Mouse (Mus musculus) cortical plate, adult 2 months (tissue): ENCODE data around the gene Ctnnd2. TPM values are rescaled to one million over a fixed set of nuclear protein-coding genes. Genes with fewer than 3 reads are reported as not detected.
A peak's percentile ranks its signal among the peaks of the same experiment; 100 is the strongest.

ENCODE experiments used
- H3K27ac ChIP-seq: fragments of 200-500 bp; 2 replicates; pipeline ENCODE4 v1.5.1; 2012; ENCODE audit warnings: low read length, control low read depth, inconsistent platforms; ENCODE audit not compliant: insufficient read depth
- H3K4me1 ChIP-seq: fragments of 200-500 bp; 2 replicates; pipeline ENCODE4 v1.6.1; 2011; ENCODE audit warnings: low read length; ENCODE audit not compliant: control insufficient read depth, insufficient read depth
- H3K4me3 ChIP-seq: fragments of 200-500 bp; 2 replicates; pipeline ENCODE4 v1.5.1; 2011; ENCODE audit warnings: mild to moderate bottlenecking, low read length, control low read depth; ENCODE audit not compliant: insufficient read depth
- CTCF ChIP-seq: fragments of 200-500 bp; IDR thresholded peaks from 2 replicates; pipeline ENCODE4 v1.5.1; 2011; ENCODE audit warnings: mild to moderate bottlenecking, control low read depth, low read length; ENCODE audit not compliant: insufficient read depth; ENCODE audit errors: extremely low read depth
- POLR2A ChIP-seq: fragments of 200-500 bp; IDR thresholded peaks from 2 replicates; pipeline ENCODE4 v1.6.1; 2011; ENCODE audit warnings: mild to moderate bottlenecking, low read length, control low read depth; ENCODE audit not compliant: insufficient read depth; ENCODE audit errors: extremely low read depth
- polyA plus RNA-seq: library from polyadenylated mRNA; depleted of rRNA; stranded (reverse); fragments of >200 nt; gene quantifications from 2 replicates; pipeline ENCODE4 v1.2.3, GENCODE M21; 2012

Gene Ctnnd2
- polyA plus RNA-seq, 1 experiment = 133 TPM

- Histone ChIP-seq H3K4me1 (no peaks in the 10 kb centered on the region), H3K4me3 (no peak overlapping the region), H3K27ac (no peak overlapping the region)
- TF ChIP-seq POLR2A = no peak
- no peak for TF ChIP-seq CTCF
Observed at GRCm38 (mm10) chr15:30726066-30726465, 553.7 kb downstream of the Ctnnd2 start.

DNA sequence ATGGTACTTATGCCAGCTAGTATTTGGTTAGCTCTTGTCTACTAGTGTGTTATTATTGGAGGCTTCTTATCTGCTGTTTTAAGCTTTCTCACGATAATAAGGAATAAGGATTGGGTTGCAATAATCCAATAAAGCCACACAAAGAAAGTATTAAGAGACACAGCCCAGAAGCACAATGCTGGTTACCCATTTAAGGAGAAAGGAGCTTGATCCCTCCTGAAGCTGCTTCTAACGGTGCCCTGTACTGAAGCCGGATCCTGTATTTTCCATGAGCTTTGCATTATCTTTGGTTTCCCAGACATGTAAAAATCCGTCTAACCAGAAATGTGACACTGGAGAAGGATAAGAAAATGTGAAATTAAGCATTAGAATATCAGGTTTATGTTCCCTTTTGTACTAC lies 565.8 kb downstream of the Ctnnd2 start:
- Histone ChIP-seq H3K27ac (no peak overlapping the region), H3K4me1 (no peaks in the 10 kb centered on the region; the same call in 1 of the 2 replicates), H3K4me3 (no peak overlapping the region)
- TF ChIP-seq POLR2A (no peak), CTCF (no peak)

- Histone ChIP-seq H3K4me1 (no peaks in the 10 kb centered on the region; the same call in 1 of the 2 replicates), H3K4me3 (no peak overlapping the region), H3K27ac (no peak overlapping the region)
- TF ChIP-seq CTCF (peak; percentile 80), POLR2A (no peak)
Observed at GRCm38 (mm10) chr15:30740728-30741127, 568.3 kb downstream of the Ctnnd2 start.

DNA sequence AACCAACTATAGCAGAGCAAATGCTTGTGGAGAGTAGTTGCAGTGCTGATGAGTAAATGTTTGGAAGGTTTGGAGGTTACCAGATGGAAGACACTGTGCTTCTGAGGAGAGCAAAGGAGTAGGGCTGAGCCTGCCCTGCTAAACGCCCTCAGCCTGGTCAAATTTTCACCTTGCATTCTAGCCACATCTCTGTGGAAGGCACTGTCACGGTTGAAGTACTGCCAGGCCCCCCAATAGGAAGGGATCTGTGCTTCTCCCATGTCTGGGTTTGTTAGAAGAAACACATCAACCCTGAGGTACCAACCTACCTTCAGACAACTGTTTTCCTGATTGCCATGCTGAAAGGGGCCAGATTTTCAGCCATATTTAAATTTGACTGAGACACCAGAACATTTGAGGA lies 585.6 kb downstream of the Ctnnd2 start:
- Histone ChIP-seq H3K27ac (no peak overlapping the region), H3K4me3 (no peak overlapping the region), H3K4me1 (no peaks in the 10 kb centered on the region)
- no peak for TF ChIP-seq POLR2A
- no peak for TF ChIP-seq CTCF

DNA sequence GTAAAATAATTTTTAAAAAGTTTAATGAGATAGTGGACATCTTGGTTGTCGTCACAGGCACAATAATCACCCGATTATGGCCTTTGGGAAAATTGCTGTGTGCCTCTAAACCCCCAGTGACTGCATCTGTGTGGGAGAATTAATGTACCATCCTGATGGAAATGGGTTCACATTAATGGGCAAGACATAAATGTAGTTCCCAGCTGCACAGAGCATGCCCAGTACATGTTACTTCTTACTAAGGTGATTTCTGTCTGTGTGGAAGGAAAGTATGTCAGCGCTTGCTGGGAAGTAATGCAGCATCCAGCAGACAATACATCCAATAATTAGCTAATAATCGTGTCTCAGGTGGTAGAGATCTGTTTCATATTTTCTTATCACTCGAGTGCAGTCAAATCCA lies 589.8 kb downstream of the Ctnnd2 start:
- H3K27ac ChIP-seq = no peak overlapping the region
- H3K4me3 ChIP-seq = no peak overlapping the region
- H3K4me1 ChIP-seq = no peaks in the 10 kb centered on the region
- no peak for TF ChIP-seq POLR2A
- TF ChIP-seq CTCF = no peak

GRCm38 (mm10) chr15:30762695-30763285 lies 590.4 kb downstream of the Ctnnd2 start:
- H3K4me1 ChIP-seq = no peaks in the 10 kb centered on the region
- H3K27ac ChIP-seq = no peak overlapping the region
- no peak overlapping the region for H3K4me3 ChIP-seq
- TF ChIP-seq POLR2A = no peak
- TF ChIP-seq CTCF = no peak

- Histone ChIP-seq H3K4me3 (no peak overlapping the region), H3K27ac (no peak overlapping the region), H3K4me1 (no peaks in the 10 kb centered on the region)
- no peak for TF ChIP-seq POLR2A
Observed at GRCm38 (mm10) chr15:30776931-30777330, 604.5 kb downstream of the Ctnnd2 start.

DNA sequence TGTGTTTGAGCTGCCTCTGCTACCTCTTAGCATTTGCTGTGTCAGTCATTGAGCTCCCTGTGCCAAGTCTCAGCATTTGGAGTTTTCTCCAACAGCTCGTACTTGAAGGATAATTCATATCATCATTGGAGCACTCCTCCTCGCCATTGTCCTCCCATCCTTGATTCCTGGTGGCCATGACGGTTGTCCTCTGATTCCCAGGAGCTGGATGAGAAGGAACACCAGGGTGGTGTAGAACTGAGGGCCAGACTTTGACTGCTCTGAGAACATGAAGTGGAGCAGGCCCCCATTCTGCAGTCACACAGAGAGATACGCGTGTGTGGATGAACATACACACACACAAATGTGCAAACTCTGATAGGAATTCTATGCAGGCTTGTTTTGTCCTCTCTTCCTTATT lies 605.4 kb downstream of the Ctnnd2 start:
- no peak for TF ChIP-seq CTCF
- no peak for TF ChIP-seq POLR2A
- Histone ChIP-seq H3K27ac (no peak overlapping the region), H3K4me1 (no peaks in the 10 kb centered on the region), H3K4me3 (no peak overlapping the region)

DNA sequence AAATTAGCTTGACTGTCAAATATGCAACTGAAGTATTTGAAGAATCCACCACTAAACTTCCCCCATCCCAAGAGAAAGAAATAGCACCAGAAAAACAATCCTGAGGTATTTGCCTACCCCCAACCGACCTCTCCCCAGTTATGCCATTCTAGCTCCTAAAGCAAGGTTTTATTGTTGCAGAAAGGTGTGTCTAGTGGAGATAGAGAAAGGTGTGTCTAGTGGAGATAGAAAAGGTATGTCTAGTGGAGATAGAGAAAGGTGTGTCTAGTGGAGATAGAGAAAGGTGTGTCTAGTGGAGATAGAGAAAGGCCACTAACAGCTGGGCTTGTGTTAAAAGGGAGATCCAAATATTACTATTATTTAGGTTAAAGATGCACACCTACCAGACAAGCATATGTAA lies 607.5 kb downstream of the Ctnnd2 start:
- no peaks in the 10 kb centered on the region for H3K4me1 ChIP-seq
- no peak overlapping the region for H3K4me3 ChIP-seq
- TF ChIP-seq CTCF = no peak
- TF ChIP-seq POLR2A = no peak
- H3K27ac ChIP-seq = no peak overlapping the region

DNA sequence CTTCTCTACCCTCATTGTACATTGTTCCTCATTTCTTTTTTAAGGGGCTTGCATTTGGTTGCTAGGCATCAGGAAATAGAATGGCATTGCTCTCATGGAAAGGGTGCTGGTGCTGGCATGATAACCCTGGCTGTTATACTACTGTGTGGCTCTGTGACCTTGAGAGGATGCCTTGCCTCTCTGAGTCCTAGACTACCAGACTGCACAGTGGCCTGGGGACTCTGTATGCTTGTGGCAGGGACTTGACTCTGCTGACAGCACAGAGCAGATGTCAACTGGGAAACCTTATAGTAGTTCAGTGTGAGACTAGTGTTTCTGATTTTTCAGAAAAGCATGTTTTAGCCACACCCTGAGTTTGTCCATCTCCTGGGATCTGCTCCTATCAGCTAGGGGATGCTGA lies 608.6 kb downstream of the Ctnnd2 start:
- no peak for TF ChIP-seq POLR2A
- TF ChIP-seq CTCF = no peak
- Histone ChIP-seq H3K27ac (no peak overlapping the region), H3K4me3 (no peak overlapping the region), H3K4me1 (no peaks in the 10 kb centered on the region; the same call in 1 of the 2 replicates)

GRCm38 (mm10) chr15:30785706-30786320 lies 613.4 kb downstream of the Ctnnd2 start:
- Histone ChIP-seq H3K4me3 (no peak overlapping the region), H3K4me1 (no peaks in the 10 kb centered on the region; the same call in none of the 2 replicates), H3K27ac (no peak overlapping the region)
- TF ChIP-seq POLR2A (no peak), CTCF (no peak)

DNA sequence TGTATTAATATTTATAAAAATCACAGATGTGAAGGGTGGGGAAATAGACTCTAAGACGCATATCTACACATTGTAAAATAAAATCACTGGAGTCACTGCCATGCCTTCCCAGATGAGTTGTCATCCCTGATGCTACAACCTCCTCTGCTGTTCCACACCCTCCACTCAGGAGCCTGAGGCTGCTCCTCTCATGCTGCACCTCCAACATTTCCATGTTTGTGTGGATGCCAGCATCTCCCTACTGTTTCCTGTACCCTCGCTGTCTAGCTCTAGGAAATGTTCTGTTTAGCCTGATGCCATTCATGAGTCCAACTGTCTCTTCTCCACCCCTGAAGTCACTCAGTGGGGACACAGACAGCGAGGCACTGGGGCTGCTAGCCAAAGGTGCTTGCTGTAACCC lies 620.9 kb downstream of the Ctnnd2 start:
- H3K4me3 ChIP-seq = no peak overlapping the region

More for the DNA sequence above, 620.9 kb downstream of the Ctnnd2 start:
- Histone ChIP-seq H3K4me1 (no peaks in the 10 kb centered on the region; the same call in 1 of the 2 replicates), H3K27ac (no peak overlapping the region)
- no peak for TF ChIP-seq POLR2A
- TF ChIP-seq CTCF = no peak
